Mouse (Mus musculus) CD8-positive naive resting alpha-beta T cell, adult 2 months (primary cell): ENCODE results near the gene Eaf2.
A peak's percentile ranks its signal among the peaks of the same experiment; 100 is the strongest.

Source experiments
- DNase-seq, 2 experiments: peaks; one replicate each; pipeline ENCODE4 v3.0.0; 2022; ENCODE audit warnings: low read depth in 2 of 2, low spot score in 2 of 2

Eaf2 gene

GRCm38 (mm10) chr16:36770830-36771229, 104.0 kb downstream of the Eaf2 start:
- DNase-seq: no peak

GRCm38 (mm10) chr16:36770191-36770771, 104.5 kb downstream of the Eaf2 start:
- peak in 1 of 2 experiments; percentile 2 for DNase-seq

- no peak for DNase-seq
Observed at GRCm38 (mm10) chr16:36751979-36752378, 122.8 kb downstream of the Eaf2 start.

GRCm38 (mm10) chr16:36747767-36748166, 127.0 kb downstream of the Eaf2 start:
- no peak for DNase-seq

GRCm38 (mm10) chr16:36747068-36747467, 127.7 kb downstream of the Eaf2 start:
- no peak for DNase-seq

GRCm38 (mm10) chr16:36743580-36743979, 131.2 kb downstream of the Eaf2 start:
- no peak for DNase-seq
